Mouse (Mus musculus) CD4-positive, CD25-positive, alpha-beta regulatory T cell, adult 2 months (primary cell): ENCODE measurements around the gene Mapkapk2.
"Not testable (repeated sequence)": the region's sequence is repeated elsewhere in the genome, so short reads cannot be mapped to it uniquely, and the experiment has no call there.

ENCODE experiments used
- DNase-seq: peaks from one replicate; pipeline ENCODE4 v3.0.0-alpha.2; 2012; ENCODE audit warnings: low read depth, low spot score

Mapkapk2 gene

GRCm38 (mm10) chr1:131050617-131051016 is 47.0 kb downstream of the Mapkapk2 start:
- no peak for DNase-seq

DNA sequence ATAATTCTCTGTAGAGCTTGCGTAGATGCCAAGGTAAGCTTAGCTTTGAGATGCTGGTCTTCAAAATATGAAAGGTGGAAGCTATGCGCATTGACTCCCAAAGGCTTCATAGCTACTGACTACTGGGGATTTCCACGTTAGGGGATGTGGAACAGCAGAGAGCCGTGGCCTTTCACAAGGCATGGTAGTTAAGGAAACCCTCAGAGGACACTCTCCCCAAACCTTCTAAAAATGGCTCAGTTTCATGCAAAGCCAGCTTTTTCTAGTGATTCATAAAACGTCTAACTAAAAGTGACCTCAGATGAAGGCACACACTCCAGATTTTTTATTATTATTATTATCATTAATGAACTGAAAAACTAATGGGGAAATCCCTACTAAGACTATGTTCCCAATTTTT is 47.6 kb downstream of the Mapkapk2 start:
- no peak for DNase-seq

GRCm38 (mm10) chr1:131049361-131049806 is 48.2 kb downstream of the Mapkapk2 start:
- peak; percentile 21 for DNase-seq

DNA sequence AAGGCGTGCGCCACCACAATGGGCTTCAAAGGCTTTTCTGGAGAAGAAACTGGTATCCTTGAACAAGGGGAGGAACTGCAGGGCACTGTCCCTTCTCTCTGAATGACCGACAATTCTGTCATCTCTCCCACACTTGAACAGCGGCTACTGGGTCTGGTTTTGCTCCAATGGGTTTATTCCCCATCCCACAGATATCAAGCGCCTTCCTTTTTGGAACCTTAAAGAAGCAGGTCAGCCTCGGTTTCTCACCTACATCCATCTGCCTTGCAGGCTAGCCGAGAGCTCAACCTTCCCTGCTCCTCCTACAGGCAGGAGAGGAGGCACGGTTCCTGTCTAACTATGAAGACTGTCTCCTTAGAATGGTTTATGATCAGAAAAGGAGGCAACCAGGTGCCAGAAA is 48.7 kb downstream of the Mapkapk2 start:
- no peak for DNase-seq

- no peak for DNase-seq
Observed at GRCm38 (mm10) chr1:131048121-131048863, 49.3 kb downstream of the Mapkapk2 start.

DNA sequence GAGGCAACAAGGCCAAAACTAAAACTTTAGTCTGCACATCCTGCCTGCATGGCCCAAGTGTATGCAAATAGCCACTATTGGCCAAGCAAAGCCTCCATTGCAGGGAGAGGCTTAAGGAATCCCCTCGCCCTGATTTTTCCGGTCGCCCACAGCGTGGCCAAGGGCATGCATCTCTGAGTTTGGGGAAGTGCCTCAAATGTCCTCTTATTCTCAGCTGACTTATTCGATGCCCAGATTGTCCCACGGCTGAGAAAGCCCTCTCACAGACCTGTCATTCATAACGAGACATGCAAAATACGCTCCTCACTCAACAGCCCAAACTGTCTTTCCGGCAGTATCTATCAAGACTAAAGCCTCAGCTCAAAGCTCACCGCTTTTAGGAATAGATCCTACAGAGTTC is 51.0 kb downstream of the Mapkapk2 start:
- no peak for DNase-seq

GRCm38 (mm10) chr1:131045723-131046355 is 51.8 kb downstream of the Mapkapk2 start:
- no peak for DNase-seq

- no peak for DNase-seq
Observed at GRCm38 (mm10) chr1:131043636-131044035, 54.0 kb downstream of the Mapkapk2 start.

DNA sequence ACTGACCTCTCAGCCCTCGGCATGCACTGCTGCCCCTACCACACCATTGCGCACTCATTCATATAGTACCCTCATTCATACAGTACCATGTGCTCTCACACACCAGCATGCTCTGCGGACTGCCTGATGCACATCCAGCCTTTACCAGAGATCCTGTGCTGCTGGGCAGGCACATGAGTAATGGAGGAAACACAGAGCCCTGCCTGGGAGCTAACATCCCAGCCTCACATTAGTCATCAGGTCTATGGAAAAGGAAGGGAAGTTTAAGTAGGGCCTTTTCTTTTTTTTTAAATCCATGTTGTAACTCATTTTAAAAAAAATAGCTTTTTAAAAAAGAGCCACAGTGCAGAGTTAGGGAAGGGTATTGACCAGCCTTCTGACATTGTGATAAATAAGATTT is 54.9 kb downstream of the Mapkapk2 start:
- no peak for DNase-seq

DNA sequence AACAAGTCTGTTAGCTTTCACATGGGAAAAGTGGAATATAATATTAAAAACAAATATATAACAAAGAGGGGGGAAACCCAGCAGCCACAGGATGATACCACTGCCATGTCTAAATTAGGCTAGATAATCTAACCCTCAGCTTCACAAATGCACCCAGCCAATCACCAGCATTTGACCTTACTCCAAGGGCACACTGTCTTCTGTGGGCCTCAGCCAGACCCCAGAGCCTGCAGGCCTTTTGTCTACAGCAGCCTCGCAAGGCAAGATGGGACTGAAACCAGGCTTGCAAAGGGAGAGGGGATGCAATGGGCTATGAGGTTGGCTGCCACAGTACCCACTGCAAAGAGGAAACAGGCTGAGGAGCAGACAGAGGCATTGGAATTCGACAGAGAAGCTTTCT is 55.4 kb downstream of the Mapkapk2 start:
- DNase-seq = no peak

DNA sequence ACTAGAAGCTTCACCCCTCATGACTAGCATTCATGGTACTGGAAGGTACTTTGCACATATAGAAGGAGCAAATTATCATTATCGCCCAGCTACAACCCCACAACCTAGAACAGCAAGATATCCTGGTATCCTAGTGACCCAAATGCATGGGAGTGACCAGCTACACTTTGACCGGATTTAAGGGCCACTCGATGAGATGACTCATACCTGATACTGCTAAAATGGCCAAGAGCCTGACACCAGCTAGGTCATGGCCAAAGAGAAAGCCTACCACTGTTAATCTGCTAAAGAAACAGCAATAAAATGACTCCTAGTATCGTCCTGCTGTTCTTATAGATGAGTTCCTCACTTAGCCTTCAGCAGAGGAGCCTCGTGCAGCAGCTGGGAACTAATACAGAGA is 58.1 kb downstream of the Mapkapk2 start:
- DNase-seq = no peak

- DNase-seq = peak; percentile 49
Observed at GRCm38 (mm10) chr1:131038415-131039017, 59.1 kb downstream of the Mapkapk2 start.

DNA sequence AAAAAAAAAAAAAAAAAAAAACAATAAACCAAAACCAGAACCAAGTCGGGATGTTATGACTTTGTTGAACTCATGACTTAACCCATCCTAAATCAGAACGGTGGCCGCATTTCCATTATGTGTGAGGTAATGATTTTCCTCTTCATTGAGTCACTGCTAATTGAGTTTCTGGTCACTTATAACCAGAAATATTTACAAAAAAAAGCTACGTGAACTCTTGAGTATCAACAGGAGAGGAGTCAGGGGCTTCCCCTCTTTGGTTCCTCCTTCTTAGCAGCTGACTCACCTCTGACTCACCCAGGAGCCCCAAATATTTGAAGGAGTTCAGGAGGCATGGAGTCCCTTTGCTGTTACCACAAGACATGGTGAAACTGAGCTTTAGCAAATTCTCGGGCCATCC is 59.6 kb downstream of the Mapkapk2 start:
- DNase-seq = peak; percentile 50

DNA sequence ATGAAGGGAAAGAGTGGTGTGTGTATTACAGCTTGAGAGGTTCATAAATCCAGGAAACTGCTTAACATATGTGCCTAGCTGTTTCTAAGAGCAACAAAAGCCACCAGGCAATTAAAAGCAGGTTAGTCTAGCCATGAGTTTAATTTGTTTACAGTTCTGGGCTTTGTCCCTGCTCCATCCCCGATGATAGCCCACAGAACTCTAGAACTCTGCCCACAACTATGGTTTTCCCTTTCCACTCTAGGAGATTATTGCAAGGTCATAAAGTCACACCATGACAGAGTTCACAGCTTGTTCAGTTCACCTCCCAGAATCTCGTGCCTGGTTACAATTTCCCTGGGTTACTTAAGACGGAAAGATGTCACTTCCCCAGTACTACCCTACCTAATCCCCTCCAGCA is 66.4 kb downstream of the Mapkapk2 start:
- DNase-seq = no peak

DNA sequence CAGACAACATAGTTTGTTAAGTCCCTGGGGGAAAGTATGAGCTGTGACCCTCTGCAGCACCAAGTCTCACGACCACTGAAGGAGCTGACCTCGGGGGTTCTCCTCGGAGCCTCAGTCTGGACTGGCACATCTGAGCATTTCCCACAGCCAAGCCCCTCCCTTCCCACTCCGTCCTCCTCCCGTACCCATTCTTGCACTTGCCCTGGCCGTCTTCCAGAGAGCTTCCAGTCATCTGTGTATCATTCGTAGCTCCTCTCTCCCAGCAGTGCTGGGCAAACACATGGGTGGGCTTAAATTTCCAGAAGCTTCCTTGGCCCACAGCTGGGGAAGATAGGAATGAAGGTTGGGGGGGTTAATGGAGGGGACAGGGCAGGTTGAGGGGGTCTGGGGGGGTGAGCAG is 67.4 kb downstream of the Mapkapk2 start:
- DNase-seq = no peak

DNA sequence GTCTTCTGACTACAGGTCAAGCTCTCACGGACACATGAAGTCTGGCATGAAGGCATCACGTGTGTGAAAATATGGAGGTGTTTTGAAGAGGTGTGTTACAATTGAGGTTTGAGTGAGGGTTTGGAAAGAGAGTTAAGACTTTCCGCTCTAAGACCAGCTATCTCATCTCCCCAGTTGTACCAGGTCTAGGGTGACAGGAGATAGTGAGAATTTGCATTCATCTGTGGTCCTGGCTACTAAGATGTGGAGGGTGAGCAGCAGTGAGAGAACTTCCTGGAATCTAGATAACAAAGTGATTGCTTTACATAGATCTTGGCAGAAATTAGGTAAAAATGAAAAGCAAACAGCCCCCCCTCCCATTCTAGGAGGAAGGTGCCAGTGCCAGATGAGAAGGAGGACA is 68.4 kb downstream of the Mapkapk2 start:
- DNase-seq = no peak

GRCm38 (mm10) chr1:131025843-131026190 is 71.8 kb downstream of the Mapkapk2 start:
- peak; percentile 40 for DNase-seq

DNA sequence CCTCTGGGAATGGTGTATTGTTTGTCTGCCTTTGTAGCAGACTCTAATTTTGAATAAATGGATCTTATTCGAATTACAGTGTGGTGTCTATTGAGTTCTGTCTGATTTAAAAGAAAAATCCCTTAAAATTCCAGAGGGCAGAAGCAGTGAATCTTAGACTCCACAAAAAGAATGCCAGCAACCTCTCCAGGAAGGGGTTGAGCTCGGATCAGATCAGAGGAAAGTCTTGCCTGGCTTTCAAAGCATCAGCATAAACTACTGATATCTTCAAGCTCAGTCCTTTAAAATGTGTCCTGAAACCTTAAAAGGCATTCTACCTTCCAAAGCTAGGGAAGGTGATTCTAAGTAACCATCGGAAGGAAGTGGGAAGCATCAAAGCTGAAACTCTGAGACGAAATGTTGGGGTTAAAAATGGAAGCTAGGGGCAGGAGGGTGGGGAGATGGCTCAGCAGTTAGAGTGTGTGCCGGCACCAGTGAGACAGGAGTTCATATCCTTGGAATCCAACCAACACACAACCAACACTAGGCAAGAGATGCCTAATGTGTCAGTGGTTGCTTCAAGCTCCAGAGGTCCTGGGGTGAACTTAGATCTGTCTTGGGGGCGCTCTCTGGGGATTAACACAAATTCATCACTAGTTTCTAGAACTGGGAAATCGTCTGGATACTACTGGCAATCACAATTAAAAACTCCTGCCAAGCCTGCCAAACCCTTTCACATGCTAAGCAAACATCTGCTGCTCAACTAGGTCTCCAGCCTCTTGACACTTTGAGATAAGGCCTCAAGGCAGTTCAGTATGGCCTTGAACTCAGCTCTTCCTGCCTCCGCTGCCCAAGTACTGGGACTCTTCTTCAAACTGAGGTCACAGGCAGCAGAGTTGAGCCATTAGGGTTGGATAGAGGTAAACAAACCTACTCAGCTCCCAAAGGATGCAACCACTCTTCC is 72.5 kb downstream of the Mapkapk2 start:
- DNase-seq = no peak

DNA sequence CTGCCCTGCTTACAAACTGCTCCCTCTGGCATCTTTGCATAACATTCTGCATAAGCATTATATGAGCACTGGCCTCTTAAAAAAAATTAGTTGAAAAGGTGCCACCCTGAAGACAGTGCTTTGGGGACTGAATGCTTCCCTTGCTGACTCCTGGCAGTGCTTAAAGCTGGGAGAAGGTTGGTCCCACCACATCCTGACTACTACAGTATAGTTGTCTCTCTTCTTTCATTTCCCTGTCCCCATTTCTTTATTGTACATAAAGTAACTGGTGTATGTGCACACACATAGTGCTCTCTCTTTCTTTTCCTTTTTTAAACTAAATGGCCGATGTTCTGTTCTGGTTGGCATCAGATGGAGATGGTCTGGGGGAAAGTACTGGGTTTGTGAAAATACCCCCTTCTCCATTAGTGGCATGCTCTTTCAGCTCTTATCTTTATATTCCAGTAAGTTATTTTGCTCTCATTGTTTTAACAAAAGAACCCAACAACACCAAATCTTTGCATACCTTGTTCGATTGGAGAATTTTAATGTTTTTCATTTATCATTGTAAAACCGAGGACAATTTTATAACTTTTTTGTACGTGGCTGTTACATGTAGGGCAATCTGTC is 74.3 kb downstream of the Mapkapk2 start:
- DNase-seq = not testable (repeated sequence)

DNA sequence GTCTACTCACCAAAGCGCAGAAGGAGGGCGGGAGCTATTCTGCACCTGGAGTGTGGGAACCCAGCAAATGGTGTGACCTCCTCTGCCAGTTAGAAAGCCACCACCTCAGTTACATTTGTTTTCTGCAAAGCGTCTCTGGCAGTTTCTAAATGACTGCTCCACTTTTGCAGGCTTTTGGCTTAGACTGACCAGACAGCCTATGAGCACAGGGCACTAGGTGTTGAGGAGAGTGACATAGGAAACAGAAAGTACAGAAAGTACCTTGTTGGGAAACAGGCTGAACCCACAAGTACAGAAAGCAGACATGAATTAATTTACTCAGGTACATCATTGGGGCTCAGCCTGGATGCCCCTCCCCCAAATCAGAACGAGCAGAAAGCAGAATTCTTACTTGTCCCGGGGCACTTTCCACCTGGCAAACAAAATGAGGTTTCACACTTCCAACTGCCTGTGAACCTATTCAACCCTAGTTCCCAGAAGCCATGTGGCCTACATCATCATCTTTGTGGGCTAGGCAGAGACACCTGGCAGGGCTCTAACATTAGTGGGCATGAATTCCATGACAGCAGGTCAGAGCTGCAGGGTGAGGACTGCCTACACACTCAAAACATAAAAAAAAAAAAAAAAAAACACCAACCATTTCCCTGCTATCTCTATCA is 74.9 kb downstream of the Mapkapk2 start:
- peak; percentile 56 for DNase-seq
